Mouse (Mus musculus): ENCODE measurements around the gene Ifi35. TPM values are rescaled to one million over a fixed set of nuclear protein-coding genes. Genes with fewer than 3 reads are reported as not detected.

Gene Ifi35
- polyA plus RNA-seq, 1 experiment from 2014 or later: 5.4 TPM

- DNase-seq (ENCODE audit: low spot score): no peak
- Histone ChIP-seq H3K9ac (no peak overlapping the region), H3K36me3 (replicated peaks; ENCODE audit: control insufficient read depth, insufficient read depth) (peaks cover 35% of the 10 kb centered on the region), H3K27ac (no peak overlapping the region), H3K9me3 (ENCODE audit: control insufficient read depth, low read length) (no peaks in the 10 kb centered on the region), H3K4me2 (replicated peaks) (no peak overlapping the region), H3K27me3 (ENCODE audit: control insufficient read depth, insufficient read depth, low read length) (no peaks in the 10 kb centered on the region), H3K4me3 (replicated peaks; ENCODE audit: low read length) (no peak overlapping the region), H3K4me1 (replicated peaks; ENCODE audit: control insufficient read depth, insufficient read depth, low read length) (no peaks in the 10 kb centered on the region)
- ATAC-seq (ENCODE audit: low FRiP score): peak; percentile 38; the same call in 1 of the 2 replicates
- WGBS: 31% methylated on average over 6 of the region's 6 CpGs
Observed at GRCm38 (mm10) chr11:101454702-101455101, 6.5 kb downstream of the Ifi35 start.

- Histone ChIP-seq H3K9me3 (ENCODE audit: control insufficient read depth, low read length) (no peaks in the 10 kb centered on the region), H3K4me2 (replicated peaks) (no peak overlapping the region), H3K4me3 (replicated peaks; ENCODE audit: low read length) (no peak overlapping the region), H3K27ac (no peak overlapping the region), H3K4me1 (replicated peaks; ENCODE audit: control insufficient read depth, insufficient read depth, low read length) (no peaks in the 10 kb centered on the region), H3K36me3 (replicated peaks; ENCODE audit: control insufficient read depth, insufficient read depth) (peaks cover 45% of the 10 kb centered on the region), H3K9ac (no peak overlapping the region), H3K27me3 (ENCODE audit: control insufficient read depth, insufficient read depth, low read length) (no peaks in the 10 kb centered on the region)
- WGBS: 89% methylated on average over 7 of the region's 7 CpGs
- ATAC-seq (ENCODE audit: low FRiP score) (no peak), DNase-seq (ENCODE audit: low spot score) (no peak)
Observed at GRCm38 (mm10) chr11:101455627-101456026, 7.4 kb downstream of the Ifi35 start.

- Histone ChIP-seq H3K27me3 (ENCODE audit: control insufficient read depth, insufficient read depth, low read length) (no peaks in the 10 kb centered on the region), H3K4me1 (replicated peaks; ENCODE audit: control insufficient read depth, insufficient read depth, low read length) (peaks cover 6% of the 10 kb centered on the region), H3K9me3 (ENCODE audit: control insufficient read depth, low read length) (no peaks in the 10 kb centered on the region), H3K4me2 (replicated peaks) (no peak overlapping the region), H3K27ac (no peak overlapping the region), H3K36me3 (replicated peaks; ENCODE audit: control insufficient read depth, insufficient read depth) (peaks cover 65% of the 10 kb centered on the region), H3K9ac (no peak overlapping the region), H3K4me3 (replicated peaks; ENCODE audit: low read length) (no peak overlapping the region)
- ATAC-seq (ENCODE audit: low FRiP score) (0 out of 2 replicates have a peak, but pooled peaks have one; percentile 26), DNase-seq (ENCODE audit: low spot score) (no peak)
- WGBS: 94% methylated on average over 9 of the region's 9 CpGs
Observed at GRCm38 (mm10) chr11:101457631-101458030, 9.4 kb downstream of the Ifi35 start.

- WGBS: 88% methylated on average over 12 of the region's 12 CpGs
- H3K9me3 ChIP-seq (ENCODE audit: control insufficient read depth, low read length): no peaks in the 10 kb centered on the region
- no peak overlapping the region for H3K4me3 ChIP-seq (replicated peaks; ENCODE audit: low read length)
- DNase-seq (ENCODE audit: low spot score) (no peak), ATAC-seq (ENCODE audit: low FRiP score) (no peak)
- H3K27me3 ChIP-seq (ENCODE audit: control insufficient read depth, insufficient read depth, low read length): no peaks in the 10 kb centered on the region
- no peak overlapping the region for H3K9ac ChIP-seq
- H3K27ac ChIP-seq: no peak overlapping the region
- H3K4me2 ChIP-seq (replicated peaks): no peak overlapping the region
- peaks cover 12% of the 10 kb centered on the region for H3K4me1 ChIP-seq (replicated peaks; ENCODE audit: control insufficient read depth, insufficient read depth, low read length)
- H3K36me3 ChIP-seq (replicated peaks; ENCODE audit: control insufficient read depth, insufficient read depth): peaks cover 70% of the 10 kb centered on the region
Observed at GRCm38 (mm10) chr11:101458217-101458616, 10.0 kb downstream of the Ifi35 start.

- Histone ChIP-seq H3K9me3 (ENCODE audit: control insufficient read depth, low read length) (no peaks in the 10 kb centered on the region), H3K27me3 (ENCODE audit: control insufficient read depth, insufficient read depth, low read length) (no peaks in the 10 kb centered on the region), H3K27ac (no peak overlapping the region), H3K4me1 (replicated peaks; ENCODE audit: control insufficient read depth, insufficient read depth, low read length) (peaks cover 27% of the 10 kb centered on the region), H3K4me3 (replicated peaks; ENCODE audit: low read length) (no peak overlapping the region), H3K4me2 (replicated peaks) (no peak overlapping the region), H3K36me3 (replicated peaks; ENCODE audit: control insufficient read depth, insufficient read depth) (peaks cover 70% of the 10 kb centered on the region), H3K9ac (no peak overlapping the region)
- 44% methylated on average over 4 of the region's 6 CpGs for WGBS
- DNase-seq (ENCODE audit: low spot score): no peak
- no peak for ATAC-seq (ENCODE audit: low FRiP score)
Observed at GRCm38 (mm10) chr11:101459716-101460115, 11.5 kb downstream of the Ifi35 start.

- H3K4me2 ChIP-seq (replicated peaks): no peak overlapping the region
- peaks cover 27% of the 10 kb centered on the region for H3K4me1 ChIP-seq (replicated peaks; ENCODE audit: control insufficient read depth, insufficient read depth, low read length)
- H3K9ac ChIP-seq: no peak overlapping the region
- no peak for ATAC-seq (ENCODE audit: low FRiP score)
- H3K4me3 ChIP-seq (replicated peaks; ENCODE audit: low read length): no peak overlapping the region
- H3K9me3 ChIP-seq (ENCODE audit: control insufficient read depth, low read length): no peaks in the 10 kb centered on the region
- no peaks in the 10 kb centered on the region for H3K27me3 ChIP-seq (ENCODE audit: control insufficient read depth, insufficient read depth, low read length)
- H3K36me3 ChIP-seq (replicated peaks; ENCODE audit: control insufficient read depth, insufficient read depth): peaks cover 70% of the 10 kb centered on the region
- no peak overlapping the region for H3K27ac ChIP-seq
- no peak for DNase-seq (ENCODE audit: low spot score)
- WGBS: 88% methylated on average over 15 of the region's 15 CpGs
Observed at GRCm38 (mm10) chr11:101460321-101460720, 12.1 kb downstream of the Ifi35 start.

- no peaks in the 10 kb centered on the region for H3K9me3 ChIP-seq (ENCODE audit: control insufficient read depth, low read length)
- 54% methylated on average over 14 of the region's 14 CpGs for WGBS
- H3K4me3 ChIP-seq (replicated peaks; ENCODE audit: low read length): no peak overlapping the region
- peaks cover 60% of the 10 kb centered on the region for H3K36me3 ChIP-seq (replicated peaks; ENCODE audit: control insufficient read depth, insufficient read depth)
- peak overlapping the region; percentile 84; the same call in 1 of the 2 replicates for H3K9ac ChIP-seq
- DNase-seq (ENCODE audit: low spot score) (no peak), ATAC-seq (ENCODE audit: low FRiP score) (no peak)
- peak overlapping the region; percentile 80 for H3K4me2 ChIP-seq (replicated peaks)
- peak overlapping the region; percentile 51; the same call in 1 of the 2 replicates for H3K27ac ChIP-seq
- H3K27me3 ChIP-seq (ENCODE audit: control insufficient read depth, insufficient read depth, low read length): no peaks in the 10 kb centered on the region
- peaks cover 34% of the 10 kb centered on the region for H3K4me1 ChIP-seq (replicated peaks; ENCODE audit: control insufficient read depth, insufficient read depth, low read length)
Observed at GRCm38 (mm10) chr11:101462141-101462540, 13.9 kb downstream of the Ifi35 start.

- 25% methylated on average over 13 of the region's 13 CpGs for WGBS
Observed at GRCm38 (mm10) chr11:101462583-101463440, 14.6 kb downstream of the Ifi35 start.

GRCm38 (mm10) chr11:101464211-101465100, 16.2 kb downstream of the Ifi35 start, which contains the start of gene Rnd2:
Gene Rnd2 (plus strand): TSS chr11:101464999.
- DNase-seq (ENCODE audit: low spot score): no peak
- Histone ChIP-seq H3K9ac (peak within 1 kb of the TSS; percentile 84), H3K4me3 (replicated peaks; ENCODE audit: low read length) (peak within 1 kb of the TSS; percentile 64), H3K4me1 (replicated peaks; ENCODE audit: control insufficient read depth, insufficient read depth, low read length) (peaks cover 40% of the 10 kb centered on the region), H3K9me3 (ENCODE audit: control insufficient read depth, low read length) (no peaks in the 10 kb centered on the region), H3K36me3 (replicated peaks; ENCODE audit: control insufficient read depth, insufficient read depth) (peaks cover 37% of the 10 kb centered on the region), H3K4me2 (replicated peaks) (peak within 1 kb of the TSS; percentile 80), H3K27ac (peak within 1 kb of the TSS; percentile 94), H3K27me3 (ENCODE audit: control insufficient read depth, insufficient read depth, low read length) (no peaks in the 10 kb centered on the region)
- ATAC-seq (ENCODE audit: low FRiP score): no peak
- 9% methylated on average over 12 of the region's 12 CpGs for WGBS

More at GRCm38 (mm10) chr11:101462583-101463440, 14.6 kb downstream of the Ifi35 start:
- ATAC-seq (ENCODE audit: low FRiP score) (no peak), DNase-seq (ENCODE audit: low spot score) (peak; percentile 44)
- H3K27ac ChIP-seq: peak overlapping the region; percentile 51; the same call in 1 of the 2 replicates
- H3K4me3 ChIP-seq (replicated peaks; ENCODE audit: low read length): peak overlapping the region; percentile 64
- H3K9ac ChIP-seq: peak overlapping the region; percentile 84; the same call in 1 of the 2 replicates
- peaks cover 34% of the 10 kb centered on the region for H3K4me1 ChIP-seq (replicated peaks; ENCODE audit: control insufficient read depth, insufficient read depth, low read length)
- no peaks in the 10 kb centered on the region for H3K27me3 ChIP-seq (ENCODE audit: control insufficient read depth, insufficient read depth, low read length)
- peak overlapping the region; percentile 80 for H3K4me2 ChIP-seq (replicated peaks)
- no peaks in the 10 kb centered on the region for H3K9me3 ChIP-seq (ENCODE audit: control insufficient read depth, low read length)
- H3K36me3 ChIP-seq (replicated peaks; ENCODE audit: control insufficient read depth, insufficient read depth): peaks cover 53% of the 10 kb centered on the region

All from hindbrain, embryonic 14.5 days (tissue).